Mouse (Mus musculus): ENCODE measurements around the gene Dst.

Gene Dst

GRCm38 (mm10) chr1:34139191-34139853 is 231.3 kb downstream of the Dst start:
- no peak for DNase-seq

GRCm38 (mm10) chr1:34139871-34140471 is 231.9 kb downstream of the Dst start:
- DNase-seq = peak; percentile 66

- no peak for DNase-seq
Observed at GRCm38 (mm10) chr1:34140686-34141085, 232.7 kb downstream of the Dst start.

- DNase-seq = no peak
Observed at GRCm38 (mm10) chr1:34142951-34143580, 235.0 kb downstream of the Dst start.

GRCm38 (mm10) chr1:34144826-34145225 is 236.8 kb downstream of the Dst start:
- DNase-seq = peak; percentile 24

- no peak for DNase-seq
Observed at GRCm38 (mm10) chr1:34148039-34148438, 240.0 kb downstream of the Dst start.

- peak; percentile 54 for DNase-seq
Observed at GRCm38 (mm10) chr1:34150416-34151093, 242.5 kb downstream of the Dst start.

- DNase-seq = no peak
Observed at GRCm38 (mm10) chr1:34152683-34153082, 244.7 kb downstream of the Dst start.

GRCm38 (mm10) chr1:34156058-34156457 is 248.0 kb downstream of the Dst start:
- no peak for DNase-seq

- DNase-seq = no peak
Observed at GRCm38 (mm10) chr1:34157702-34158101, 249.7 kb downstream of the Dst start.

GRCm38 (mm10) chr1:34158822-34159221 is 250.8 kb downstream of the Dst start:
- DNase-seq = no peak

- no peak for DNase-seq
Observed at GRCm38 (mm10) chr1:34159898-34160297, 251.9 kb downstream of the Dst start.

- DNase-seq = peak; percentile 88
Observed at GRCm38 (mm10) chr1:34164616-34165295, 256.7 kb downstream of the Dst start.

GRCm38 (mm10) chr1:34165926-34166325 is 257.9 kb downstream of the Dst start:
- DNase-seq = no peak

- peak; percentile 42 for DNase-seq
Observed at GRCm38 (mm10) chr1:34167151-34168057, 259.4 kb downstream of the Dst start.

- no peak for DNase-seq
Observed at GRCm38 (mm10) chr1:34169086-34169485, 261.1 kb downstream of the Dst start.

- no peak for DNase-seq
Observed at GRCm38 (mm10) chr1:34174517-34174916, 266.5 kb downstream of the Dst start.

GRCm38 (mm10) chr1:34174961-34175360 is 266.9 kb downstream of the Dst start:
- DNase-seq = no peak

GRCm38 (mm10) chr1:34178022-34178727 is 270.1 kb downstream of the Dst start:
- DNase-seq = no peak

- no peak for DNase-seq
Observed at GRCm38 (mm10) chr1:34179756-34180155, 271.7 kb downstream of the Dst start.

Data from lung, postnatal 10 days (tissue).